Mouse (Mus musculus): ENCODE measurements at regions not wholly inside any gene's neighbourhood (a gene's known extent, or its start where the extent isn't known, plus 50 kb on each side); places are given as distances from the start of the nearest gene placed in this dataset.

DNA sequence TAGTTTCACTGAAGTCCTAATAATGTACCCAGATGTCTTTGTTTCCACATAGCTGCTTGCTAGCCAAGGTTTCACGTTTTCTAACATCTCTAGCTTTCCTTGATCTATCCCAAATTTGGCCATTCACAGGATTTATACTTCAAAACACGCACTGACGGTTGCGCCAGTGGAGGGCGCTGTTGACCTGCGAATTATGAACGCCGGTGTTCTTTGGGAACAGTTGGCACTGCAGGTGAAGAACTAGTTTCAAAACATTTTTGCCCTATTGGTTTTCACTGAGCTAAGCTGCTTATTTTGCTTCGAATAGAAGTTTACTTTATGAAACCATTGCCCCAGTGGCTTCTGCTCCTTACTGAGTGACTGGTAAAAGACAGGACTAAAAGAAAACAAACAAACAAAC lies 76.7 kb upstream of the Slitrk3 start:
- peak; percentile 18 for DNase-seq

GRCm38 (mm10) chr3:73125143-73125542 lies 67.5 kb upstream of the Slitrk3 start:
- no peak for DNase-seq

DNA sequence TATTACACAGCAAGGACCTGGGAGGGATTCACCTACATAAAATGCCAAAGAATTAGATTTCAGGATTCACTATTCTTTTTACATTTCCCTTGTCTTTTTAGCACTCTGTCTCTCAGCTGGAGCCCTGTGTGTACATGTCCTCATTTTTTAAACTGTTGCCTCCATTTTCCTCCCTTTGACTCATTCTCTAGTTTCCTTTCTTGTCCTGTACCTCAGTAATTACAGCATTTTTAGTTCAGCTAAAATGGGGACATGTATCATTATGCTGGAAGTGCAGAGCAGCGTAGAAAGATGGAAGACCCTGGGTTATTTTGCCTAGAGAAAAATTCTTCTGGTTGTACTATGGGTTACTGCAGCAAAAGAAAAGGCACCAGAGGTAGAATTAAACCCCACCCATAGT lies 51.5 kb upstream of the Slitrk3 start:
- no peak for DNase-seq

All from right cerebral cortex, postnatal 25 days (tissue).